Mouse (Mus musculus): ENCODE data around the gene Scaper. TPM values are rescaled to one million over a fixed set of nuclear protein-coding genes. Genes with fewer than 3 reads are reported as not detected.

The Scaper gene
- total RNA-seq, 2 experiments from 2014 or later: 30.9 to 33.8 TPM

Other genes starting within 250 kb of the Scaper start
- not detected for gene 4930563M21Rik, start 72.4 kb upstream of the Scaper start, total RNA-seq (2021)
- gene Rcn2, start 103.7 kb upstream of the Scaper start, total RNA-seq (2021): 100 to 1,000 TPM; 114 to 123 TPM
- 1 to 10 TPM; 2.0 to 2.3 TPM for gene Pstpip1, start 151.8 kb upstream of the Scaper start, total RNA-seq (2021)
- 100 to 1,000 TPM; 415 to 420 TPM for gene Tspan3, start 227.4 kb upstream of the Scaper start, total RNA-seq (2021)

Measured in left cerebral cortex, postnatal 14 days (tissue).